Mouse (Mus musculus) kidney, embryonic 14.5 days (tissue): ENCODE measurements around the gene Gm10719. TPM values are rescaled to one million over a fixed set of nuclear protein-coding genes. Genes with fewer than 3 reads are reported as not detected.
"Not testable (repeated sequence)": the region's sequence is repeated elsewhere in the genome, so short reads cannot be mapped to it uniquely, and the experiment has no call there.

Experiments used
- ATAC-seq: fragments of 200-750 bp; cut with Nextera tagmentation; 2 replicates; pipeline ENCODE4 v1.8.0; 2017; ENCODE audit warnings: moderate number of reproducible peaks, mild to moderate bottlenecking, moderate TSS enrichment, moderate library complexity; ENCODE audit not compliant: low FRiP score, low TSS enrichment
- H3K27ac ChIP-seq: fragments of 300-500 bp; sonication (generic); 2 replicates; pipeline ENCODE4 v1.5.1; 2014; ENCODE audit warnings: low read depth, mild to moderate bottlenecking, low read length, moderate library complexity, mixed read lengths
- H3K27me3 ChIP-seq: fragments of 300-500 bp; sonication (generic); 2 replicates; pipeline ENCODE4 v1.6.1; 2014; ENCODE audit warnings: mild to moderate bottlenecking, low read length; ENCODE audit not compliant: control insufficient read depth, insufficient read depth
- H3K36me3 ChIP-seq: fragments of 300-500 bp; sonication (generic); 2 replicates; pipeline ENCODE4 v1.6.1; 2014; ENCODE audit warnings: low read length, mixed read lengths; ENCODE audit not compliant: control insufficient read depth, insufficient read depth
- H3K4me1 ChIP-seq: fragments of 300-500 bp; sonication (generic); 2 replicates; pipeline ENCODE4 v1.6.1; 2014; ENCODE audit warnings: low read length, mixed read lengths; ENCODE audit not compliant: control insufficient read depth, insufficient read depth
- H3K4me2 ChIP-seq: fragments of 300-500 bp; sonication (generic); replicated peaks from 2 replicates; pipeline ENCODE4 v1.6.1; 2014; ENCODE audit warnings: low read depth, mild to moderate bottlenecking, low read length
- H3K4me3 ChIP-seq: fragments of 300-500 bp; sonication (generic); 2 replicates; pipeline ENCODE4 v1.5.1; 2014; ENCODE audit warnings: mild to moderate bottlenecking, low read length
- H3K9ac ChIP-seq: fragments of 300-500 bp; sonication (generic); 2 replicates; pipeline ENCODE4 v1.6.1; 2014; ENCODE audit warnings: low read depth, mild to moderate bottlenecking, low read length, moderate library complexity
- H3K9me3 ChIP-seq: fragments of 300-500 bp; sonication (generic); 2 replicates; pipeline ENCODE4 v1.6.1; 2016; ENCODE audit warnings: low read length; ENCODE audit not compliant: control insufficient read depth
- WGBS: fragments of 180-500 bp; shearing (Covaris S2); extraction: QIAGEN DNeasy Blood & Tissue Kit; methylation state at CpG from one replicate; pipeline ENCODE4 v1.1.7; 2014; 5-methylcytosine and 5-hydroxymethylcytosine counted together
- polyA plus RNA-seq: library from polyadenylated mRNA; unstranded; fragments of >200 nt; fragmentation: Nextera tagmentation; extraction: Ambion mirVana; gene quantifications from 2 replicates; pipeline ENCODE4 v1.2.1, GENCODE M21; 2014

Gm10719 gene
- polyA plus RNA-seq, 1 experiment from 2014 or later: not detected

DNA sequence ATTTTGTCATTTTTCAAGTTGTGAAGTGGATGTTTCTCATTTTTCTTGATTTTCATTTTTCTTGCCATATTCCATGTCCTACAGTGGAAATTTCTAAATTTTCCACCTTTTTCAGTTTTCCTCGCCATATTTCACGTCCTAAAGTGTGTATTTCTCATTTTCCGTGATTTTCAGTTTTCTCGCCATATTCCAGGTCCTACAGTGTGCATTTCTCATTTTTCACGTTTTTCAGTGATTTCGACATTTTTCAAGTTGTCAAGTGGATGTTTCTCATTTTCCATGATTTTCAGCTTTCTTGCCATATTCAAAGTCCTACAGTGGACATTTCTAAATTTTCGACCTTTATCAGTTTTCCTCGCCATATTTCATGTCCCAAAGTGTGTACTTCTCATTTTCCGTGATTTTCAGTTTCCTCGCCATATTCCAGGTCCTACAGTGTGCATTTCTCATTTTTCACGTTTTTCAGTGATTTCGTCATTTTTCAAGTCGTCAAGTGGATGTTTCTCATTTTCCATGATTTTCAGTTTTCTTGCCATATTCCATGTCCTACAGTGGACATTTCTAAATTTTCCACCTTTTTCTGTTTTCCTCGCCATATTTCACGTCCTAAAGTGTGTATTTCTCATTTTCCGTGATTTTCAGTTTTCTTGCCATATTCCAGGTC lies 6.9 kb downstream of the Gm10719 start:
- not testable (repeated sequence) for H3K27me3 ChIP-seq, H3K9me3 ChIP-seq, H3K4me3 ChIP-seq, H3K36me3 ChIP-seq, H3K27ac ChIP-seq, ATAC-seq, H3K9ac ChIP-seq, H3K4me2 ChIP-seq, H3K4me1 ChIP-seq
- 71% methylated on average over 15 of the region's 16 CpGs for WGBS

DNA sequence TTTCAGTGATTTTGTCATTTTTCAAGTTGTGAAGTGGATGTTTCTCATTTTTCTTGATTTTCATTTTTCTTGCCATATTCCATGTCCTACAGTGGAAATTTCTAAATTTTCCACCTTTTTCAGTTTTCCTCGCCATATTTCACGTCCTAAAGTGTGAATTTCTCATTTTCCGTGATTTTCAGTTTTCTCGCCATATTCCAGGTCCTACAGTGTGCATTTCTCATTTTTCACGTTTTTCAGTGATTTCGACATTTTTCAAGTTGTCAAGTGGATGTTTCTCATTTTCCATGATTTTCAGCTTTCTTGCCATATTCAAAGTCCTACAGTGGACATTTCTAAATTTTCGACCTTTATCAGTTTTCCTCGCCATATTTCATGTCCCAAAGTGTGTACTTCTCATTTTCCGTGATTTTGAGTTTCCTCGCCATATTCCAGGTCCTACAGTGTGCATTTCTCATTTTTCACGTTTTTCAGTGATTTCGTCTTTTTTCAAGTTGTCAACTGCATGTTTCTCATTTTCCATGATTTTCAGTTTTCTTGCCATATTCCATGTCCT lies 7.8 kb downstream of the Gm10719 start, which contains the start of gene Gm10717:
Gene Gm10717 (plus strand): TSS at position 506 of the 556 bp plus-strand sequence.
- H3K27me3 ChIP-seq, H3K4me2 ChIP-seq, H3K27ac ChIP-seq, H3K36me3 ChIP-seq, ATAC-seq, H3K4me1 ChIP-seq, H3K4me3 ChIP-seq, H3K9me3 ChIP-seq, H3K9ac ChIP-seq: not testable (repeated sequence)
- WGBS: 78% methylated on average over 12 of the region's 12 CpGs

GRCm38 (mm10) chr9:3025653-3026052 lies 8.4 kb downstream of the Gm10719 start:
- not testable (repeated sequence) for H3K9me3 ChIP-seq, ATAC-seq, H3K9ac ChIP-seq, H3K4me2 ChIP-seq, H3K27me3 ChIP-seq, H3K36me3 ChIP-seq, H3K4me1 ChIP-seq, H3K27ac ChIP-seq, H3K4me3 ChIP-seq
- WGBS: 61% methylated on average over 4 of the region's 6 CpGs

- not testable (repeated sequence) for H3K36me3 ChIP-seq, H3K27me3 ChIP-seq, ATAC-seq, H3K9me3 ChIP-seq, H3K4me3 ChIP-seq, H3K9ac ChIP-seq, H3K27ac ChIP-seq, H3K4me1 ChIP-seq, H3K4me2 ChIP-seq
- 75% methylated on average over 5 of the region's 5 CpGs for WGBS
These were observed 8.9 kb downstream of the Gm10719 start for GRCm38 (mm10) chr9:3026136-3026535.

GRCm38 (mm10) chr9:3026741-3027140 lies 9.5 kb downstream of the Gm10719 start:
- not testable (repeated sequence) for H3K27ac ChIP-seq, H3K27me3 ChIP-seq, H3K4me3 ChIP-seq, H3K4me2 ChIP-seq, H3K9ac ChIP-seq, H3K36me3 ChIP-seq, H3K9me3 ChIP-seq, ATAC-seq, H3K4me1 ChIP-seq
- 70% methylated on average over 9 of the region's 9 CpGs for WGBS

DNA sequence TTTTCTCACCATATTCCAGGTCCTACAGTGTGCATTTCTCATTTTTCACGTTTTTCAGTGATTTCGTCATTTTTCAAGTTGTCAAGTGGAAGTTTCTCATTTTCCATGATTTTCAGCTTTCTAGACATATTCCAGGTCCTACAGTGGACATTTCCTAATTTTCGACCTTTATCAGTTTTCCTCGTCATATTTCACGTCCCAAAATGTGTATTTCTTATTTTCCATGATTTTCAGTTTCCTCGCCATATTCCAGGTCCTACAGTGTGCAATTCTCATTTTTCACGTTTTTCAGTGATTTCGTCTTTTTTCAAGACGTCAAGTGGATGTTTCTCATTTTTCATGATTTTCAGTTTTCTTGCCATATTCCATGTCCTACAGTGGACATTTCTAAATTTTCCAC lies 10.0 kb downstream of the Gm10719 start:
- not testable (repeated sequence) for H3K36me3 ChIP-seq, H3K27ac ChIP-seq, H3K4me1 ChIP-seq, H3K27me3 ChIP-seq, H3K4me2 ChIP-seq, H3K4me3 ChIP-seq, ATAC-seq, H3K9ac ChIP-seq, H3K9me3 ChIP-seq
- 73% methylated on average over 9 of the region's 9 CpGs for WGBS

GRCm38 (mm10) chr9:3029276-3030000 lies 12.2 kb downstream of the Gm10719 start:
- H3K36me3 ChIP-seq, H3K4me2 ChIP-seq, H3K9ac ChIP-seq, H3K4me1 ChIP-seq, H3K4me3 ChIP-seq, H3K9me3 ChIP-seq, ATAC-seq, H3K27ac ChIP-seq, H3K27me3 ChIP-seq: not testable (repeated sequence)
- WGBS: 67% methylated on average over 12 of the region's 16 CpGs

DNA sequence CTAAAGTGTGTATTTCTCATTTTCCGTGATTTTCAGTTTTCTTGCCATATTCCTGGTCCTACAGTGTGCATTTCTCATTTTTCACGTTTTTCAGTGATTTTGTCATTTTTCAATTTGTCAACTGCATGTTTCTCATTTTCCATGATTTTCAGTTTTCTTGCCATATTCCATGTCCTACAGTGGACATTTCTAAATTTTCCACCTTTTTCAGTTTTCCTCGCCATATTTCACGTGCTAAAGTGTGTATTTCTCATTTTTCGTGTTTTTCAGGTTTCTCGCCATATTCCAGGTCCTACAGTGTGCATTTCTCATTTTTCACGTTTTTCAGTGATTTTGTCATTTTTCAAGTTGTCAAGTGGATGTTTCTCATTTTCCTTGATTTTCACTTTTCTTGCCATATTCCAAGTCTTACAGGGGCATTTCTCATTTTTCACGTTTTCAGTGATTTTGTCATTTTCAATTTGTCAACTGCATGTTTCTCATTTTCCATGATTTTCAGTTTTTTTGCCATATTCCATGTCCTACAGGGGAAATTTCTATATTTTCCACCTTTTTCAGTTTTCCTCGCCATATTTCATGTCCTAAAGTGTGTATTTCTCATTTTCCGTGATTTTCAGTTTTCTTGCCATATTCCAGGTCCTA lies 13.6 kb downstream of the Gm10719 start:
- not testable (repeated sequence) for H3K9ac ChIP-seq, H3K36me3 ChIP-seq, H3K27me3 ChIP-seq, ATAC-seq, H3K9me3 ChIP-seq, H3K27ac ChIP-seq, H3K4me1 ChIP-seq, H3K4me3 ChIP-seq, H3K4me2 ChIP-seq
- 76% methylated on average over 2 of the region's 10 CpGs for WGBS

DNA sequence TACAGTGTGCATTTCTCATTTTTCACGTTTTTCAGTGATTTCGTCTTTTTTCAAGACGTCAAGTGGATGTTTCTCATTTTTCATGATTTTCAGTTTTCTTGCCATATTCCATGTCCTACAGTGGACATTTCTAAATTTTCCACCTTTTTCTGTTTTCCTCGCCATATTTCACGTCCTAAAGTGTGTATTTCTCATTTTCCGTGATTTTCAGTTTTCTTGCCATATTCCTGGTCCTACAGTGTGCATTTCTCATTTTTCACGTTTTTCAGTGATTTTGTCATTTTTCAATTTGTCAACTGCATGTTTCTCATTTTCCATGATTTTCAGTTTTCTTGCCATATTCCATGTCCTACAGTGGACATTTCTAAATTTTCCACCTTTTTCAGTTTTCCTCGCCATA lies 17.1 kb downstream of the Gm10719 start, which contains the start of gene Gm17535:
Gene Gm17535 (plus strand): TSS at position 301 of the 400 bp plus-strand sequence.
- WGBS: no CpG with 5 or more reads among the region's 8 CpGs
- not testable (repeated sequence) for H3K4me2 ChIP-seq, H3K27me3 ChIP-seq, H3K4me3 ChIP-seq, H3K9me3 ChIP-seq, H3K9ac ChIP-seq, H3K4me1 ChIP-seq, H3K27ac ChIP-seq, H3K36me3 ChIP-seq, ATAC-seq
